Mouse (Mus musculus): ENCODE data around the gene Sh2b1. TPM values are rescaled to one million over a fixed set of nuclear protein-coding genes. Genes with fewer than 3 reads are reported as not detected.

Sh2b1 gene
- total RNA-seq, 2 experiments from 2014 or later = 65.7 to 68.1 TPM

- DNase-seq (ENCODE audit: low spot score in 2 of 2) = no peak
Observed at GRCm38 (mm10) chr7:126458225-126458624, 17.0 kb downstream of the Sh2b1 start.

DNA sequence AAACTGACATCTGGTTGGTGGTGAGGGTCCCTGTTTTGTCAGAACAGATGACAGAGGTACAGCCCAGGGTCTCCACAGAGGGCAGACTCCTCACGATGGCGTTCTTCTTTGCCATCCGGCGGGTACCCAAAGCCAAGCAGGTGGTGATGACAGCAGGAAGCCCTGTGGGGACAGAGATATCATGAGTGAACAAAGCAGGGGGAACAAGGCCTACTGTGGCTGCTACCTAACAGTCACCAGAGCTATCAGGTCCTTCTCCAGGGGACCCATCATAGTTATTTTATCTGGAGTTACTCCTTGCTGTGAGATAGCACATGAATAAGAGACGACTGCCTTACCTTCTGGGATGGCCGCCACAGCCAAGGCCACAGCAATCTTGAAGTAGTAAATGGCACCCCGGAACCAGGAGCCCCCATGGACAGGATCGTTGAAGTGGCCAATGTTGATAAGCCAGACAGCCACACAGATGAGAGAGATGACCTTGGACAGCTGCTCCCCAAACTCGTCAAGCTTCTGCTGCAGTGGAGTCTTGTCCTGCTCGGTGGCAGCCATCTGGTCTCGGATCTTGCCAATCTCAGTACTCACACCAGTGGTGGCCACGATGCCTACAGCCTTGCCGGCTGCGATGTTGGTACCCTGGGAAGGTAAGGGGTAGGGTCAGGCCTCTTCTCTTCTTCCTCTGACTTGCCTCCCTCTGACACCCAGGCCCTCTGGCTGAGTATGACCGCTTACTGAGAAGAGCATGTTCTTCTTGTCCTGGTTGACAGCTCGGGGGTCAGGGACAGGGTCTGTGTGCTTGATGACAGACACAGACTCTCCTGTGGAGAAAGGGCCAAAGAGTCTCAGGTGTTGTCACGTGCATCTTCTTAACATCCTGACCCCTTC lies 18.6 kb downstream of the Sh2b1 start:
- DNase-seq (ENCODE audit: low spot score in 2 of 2) = no peak

- no peak for DNase-seq (ENCODE audit: low spot score in 2 of 2)
Observed at GRCm38 (mm10) chr7:126455242-126455641, 20.0 kb downstream of the Sh2b1 start.

DNA sequence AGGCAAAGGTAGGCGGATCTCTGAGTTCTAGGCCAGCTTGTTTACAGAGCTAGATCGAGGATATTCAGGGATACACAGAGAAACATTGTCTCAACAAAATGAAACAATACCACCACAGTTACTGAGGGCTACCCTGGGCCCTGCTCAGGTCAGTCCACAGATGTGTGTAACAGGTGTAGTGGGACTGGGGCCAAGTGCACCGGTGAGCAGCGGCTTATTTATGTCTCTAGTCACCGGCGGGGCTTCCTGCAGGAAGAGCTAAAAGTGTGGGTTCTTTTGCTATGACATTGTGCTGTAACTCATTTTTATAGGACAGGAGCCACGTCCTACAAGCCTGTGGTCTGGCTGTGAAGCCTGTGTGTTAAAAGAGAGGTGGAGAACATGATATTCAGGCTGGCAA lies 21.4 kb downstream of the Sh2b1 start:
- DNase-seq (ENCODE audit: low spot score in 2 of 2) = no peak

- DNase-seq (ENCODE audit: low spot score in 2 of 2) = no peak
Observed at GRCm38 (mm10) chr7:126452244-126452643, 23.0 kb downstream of the Sh2b1 start.

DNA sequence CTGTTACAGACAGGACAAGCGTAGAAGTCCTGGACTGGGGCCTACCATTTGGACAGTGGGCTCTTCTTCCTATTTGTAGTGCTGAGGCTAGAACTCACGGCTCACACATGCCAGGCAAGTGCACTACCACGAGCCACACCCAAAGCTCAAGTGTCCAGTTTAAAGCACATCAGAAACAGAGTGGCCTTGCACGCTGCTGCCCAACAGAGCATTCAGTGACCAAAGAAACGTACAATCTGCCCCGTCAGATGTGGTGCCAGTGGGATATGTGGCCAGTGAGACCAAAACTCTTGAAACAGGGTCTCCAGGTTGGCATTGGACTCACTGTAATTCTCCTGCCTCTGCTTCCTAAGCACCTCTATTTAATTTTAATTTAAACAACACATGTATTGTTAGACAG lies 24.6 kb downstream of the Sh2b1 start:
- no peak for DNase-seq (ENCODE audit: low spot score in 2 of 2)

- no peak for DNase-seq (ENCODE audit: low spot score in 2 of 2)
Observed at GRCm38 (mm10) chr7:126449991-126450390, 25.2 kb downstream of the Sh2b1 start.

GRCm38 (mm10) chr7:126448481-126448880 lies 26.7 kb downstream of the Sh2b1 start:
- DNase-seq (ENCODE audit: low spot score in 2 of 2) = no peak

GRCm38 (mm10) chr7:126446217-126446616 lies 29.0 kb downstream of the Sh2b1 start:
- DNase-seq (ENCODE audit: low spot score in 2 of 2) = no peak

DNA sequence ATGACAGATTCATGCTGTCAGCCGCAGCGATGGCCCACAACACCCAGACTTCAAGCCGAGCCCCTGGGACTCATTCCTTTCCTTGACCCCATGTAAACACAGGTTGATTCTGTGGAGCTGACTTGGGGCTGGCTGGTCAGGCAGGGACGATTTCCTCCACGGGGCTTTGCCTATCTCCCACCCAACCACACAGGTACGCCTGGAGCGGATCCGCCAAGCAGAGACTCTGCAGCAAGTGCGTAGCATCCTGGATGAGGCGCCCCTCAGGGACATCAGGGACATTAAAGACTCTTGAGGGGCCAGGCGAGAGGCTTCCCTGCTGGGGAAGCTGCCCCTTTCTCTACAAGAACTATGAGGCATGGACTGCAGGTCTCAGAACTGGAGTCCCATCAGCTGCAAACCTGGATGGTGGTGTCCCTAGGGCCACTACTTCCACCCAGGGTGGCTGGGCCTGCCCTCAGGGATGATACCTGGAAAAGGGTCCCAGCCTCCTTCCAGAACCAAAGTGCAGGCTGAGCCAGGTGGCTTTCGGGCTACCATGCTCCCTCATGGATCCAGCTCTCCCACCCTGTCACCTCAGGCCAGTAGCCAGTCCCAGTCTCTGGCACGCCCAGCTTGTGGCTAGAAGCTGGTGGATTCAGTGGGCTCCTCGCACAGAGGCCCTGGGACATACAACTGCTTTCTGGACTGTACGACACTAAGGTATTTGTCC lies 30.0 kb downstream of the Sh2b1 start:
- DNase-seq (ENCODE audit: low spot score in 2 of 2) = no peak

GRCm38 (mm10) chr7:126444536-126444935 lies 30.7 kb downstream of the Sh2b1 start:
- no peak for DNase-seq (ENCODE audit: low spot score in 2 of 2)

DNA sequence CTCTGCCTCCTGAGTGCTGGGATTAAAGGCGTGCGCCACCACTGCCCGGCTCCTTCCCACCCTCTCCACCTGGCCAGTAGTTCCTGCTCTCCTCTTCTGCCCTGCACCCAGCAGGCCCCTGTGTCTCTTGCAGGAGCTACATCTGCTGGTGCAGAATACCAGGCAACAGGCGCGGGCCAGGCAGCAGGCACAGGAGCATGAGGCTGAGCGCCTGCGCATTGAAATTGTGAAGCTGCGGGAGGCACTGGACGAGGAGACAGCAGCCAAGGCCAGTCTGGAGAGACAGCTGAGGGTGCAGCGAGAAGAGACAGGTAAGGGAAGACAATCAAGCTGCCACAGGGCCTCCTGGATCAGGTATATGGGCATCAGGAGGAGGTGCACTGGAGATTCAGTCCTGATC lies 31.2 kb downstream of the Sh2b1 start:
- DNase-seq (ENCODE audit: low spot score in 2 of 2) = no peak

- DNase-seq (ENCODE audit: low spot score in 2 of 2) = no peak
Observed at GRCm38 (mm10) chr7:126440134-126440533, 35.1 kb downstream of the Sh2b1 start.

GRCm38 (mm10) chr7:126436851-126437250 lies 38.4 kb downstream of the Sh2b1 start:
- DNase-seq (ENCODE audit: low spot score in 2 of 2) = peak; percentile 18 to 21

GRCm38 (mm10) chr7:126435801-126436200 lies 39.4 kb downstream of the Sh2b1 start:
- no peak for DNase-seq (ENCODE audit: low spot score in 2 of 2)

DNA sequence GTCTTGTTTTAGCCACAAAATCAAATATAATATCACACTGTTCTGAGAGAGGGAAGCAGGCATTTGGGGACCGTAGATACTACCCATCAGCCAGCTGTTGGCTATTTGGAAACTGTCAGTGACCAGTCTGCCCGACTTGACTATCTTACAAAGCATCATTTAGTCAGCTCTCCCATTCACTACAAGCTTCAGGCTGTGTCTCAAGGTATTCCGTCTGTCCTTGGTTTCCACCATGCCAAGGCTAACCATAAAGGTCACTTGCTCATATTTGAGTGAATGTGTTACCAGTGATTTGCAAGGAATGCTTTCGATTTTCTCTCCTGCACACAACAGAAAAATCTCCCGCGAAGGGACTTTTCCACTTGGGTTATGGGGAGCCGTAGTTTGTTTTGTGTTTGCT lies 40.5 kb downstream of the Sh2b1 start:
- DNase-seq (ENCODE audit: low spot score in 2 of 2) = no peak

DNA sequence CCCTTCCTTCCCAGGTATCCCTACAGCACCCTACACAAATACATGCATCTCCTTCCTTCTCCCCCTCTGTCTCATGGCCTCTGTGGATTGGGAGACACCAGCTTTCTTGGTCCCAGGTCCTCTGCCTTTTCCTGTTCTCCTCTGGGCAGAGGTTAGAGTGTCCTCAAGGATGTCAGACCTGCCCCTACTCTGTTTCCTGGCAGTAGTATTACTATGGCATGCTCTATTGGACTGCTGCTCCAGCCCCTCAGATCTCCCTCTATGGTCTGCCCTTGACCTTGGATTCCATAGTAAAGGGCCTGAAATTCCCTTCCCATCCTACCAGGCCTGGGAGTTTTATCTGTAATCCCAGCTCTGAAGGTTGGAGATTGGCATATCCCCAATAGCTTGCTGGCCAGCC lies 45.1 kb downstream of the Sh2b1 start:
- no peak for DNase-seq (ENCODE audit: low spot score in 2 of 2)

GRCm38 (mm10) chr7:126429503-126429898 lies 45.7 kb downstream of the Sh2b1 start:
- DNase-seq (ENCODE audit: low spot score in 2 of 2) = no peak

GRCm38 (mm10) chr7:126428631-126429502 lies 46.4 kb downstream of the Sh2b1 start, which contains the start of gene Rabep2:
TSS of gene Rabep2 (plus strand) at chr7:126428759.
- peak; percentile 95 to 98 for DNase-seq (ENCODE audit: low spot score in 2 of 2)

DNA sequence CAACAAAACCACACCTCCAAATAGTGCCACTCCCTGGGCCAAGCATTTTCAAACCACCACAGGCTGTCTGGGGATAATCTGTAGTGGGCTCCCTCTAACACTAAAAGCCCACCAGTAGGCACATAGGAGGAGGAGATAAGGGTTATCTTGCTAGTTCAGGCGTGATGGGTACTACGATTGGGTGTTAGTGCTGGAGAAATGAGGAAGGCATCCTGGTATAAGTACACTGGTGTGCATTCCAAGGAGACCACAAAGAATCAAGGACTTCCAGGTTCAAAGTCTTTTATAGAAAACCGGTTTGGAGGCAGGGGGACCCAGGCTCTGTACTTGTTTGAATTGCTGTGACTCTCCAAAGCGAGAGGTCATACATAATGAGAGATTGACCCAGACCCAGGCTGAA lies 47.1 kb downstream of the Sh2b1 start:
- no peak for DNase-seq (ENCODE audit: low spot score in 2 of 2)

DNA sequence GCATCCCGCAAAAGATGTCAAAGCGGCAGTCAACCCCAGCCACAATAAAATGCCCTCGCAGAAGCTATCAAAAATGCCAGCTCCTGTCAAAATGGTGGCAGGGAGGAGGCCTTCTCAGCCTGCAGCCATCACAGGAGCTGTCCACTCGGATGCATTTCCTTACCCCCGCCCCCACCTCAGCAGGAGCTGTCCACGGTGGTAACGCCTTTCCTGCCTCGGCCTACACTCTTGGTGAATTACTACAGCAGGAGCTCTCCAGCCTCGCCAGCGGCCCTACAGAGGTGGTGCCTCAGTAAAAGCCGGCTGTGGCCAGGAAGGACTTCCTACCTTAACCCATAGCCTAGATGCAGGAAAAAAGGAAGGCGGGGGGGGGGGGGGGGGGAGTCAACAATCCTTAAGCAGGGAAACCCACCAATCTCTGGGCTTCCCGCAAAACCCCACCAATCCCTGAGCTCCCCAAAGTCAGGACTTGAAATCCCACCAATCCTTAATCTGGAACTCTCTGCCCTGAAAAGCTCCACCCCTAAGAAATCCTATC lies 47.8 kb downstream of the Sh2b1 start:
- no peak for DNase-seq (ENCODE audit: low spot score in 2 of 2)

Measured in layer of hippocampus, postnatal 14 days (tissue).